Mouse (Mus musculus): ENCODE data around the gene Slc25a44. TPM values are rescaled to one million over a fixed set of nuclear protein-coding genes. Genes with fewer than 3 reads are reported as not detected.
A peak's percentile ranks its signal among the peaks of the same experiment; 100 is the strongest.

Gene Slc25a44
- polyA plus RNA-seq, 1 experiment from 2014 or later = 11.3 TPM

DNA sequence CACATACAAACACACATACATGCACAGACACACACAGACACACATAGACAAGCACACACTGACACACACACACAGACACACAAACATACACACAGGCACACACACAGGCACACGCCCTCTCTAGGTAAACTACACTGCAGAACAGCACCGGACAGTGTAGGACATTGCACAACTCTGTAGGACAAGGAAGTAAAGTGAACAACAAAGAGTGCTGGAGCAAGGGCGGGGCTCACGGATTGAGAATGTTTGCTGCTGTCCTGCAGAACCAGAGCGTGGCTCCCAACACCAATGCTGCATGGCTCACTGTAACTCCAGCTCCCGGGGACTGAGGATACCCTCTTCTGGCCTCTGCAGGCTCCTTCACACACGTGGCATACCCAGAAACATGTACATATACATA is 17.9 kb upstream of the Slc25a44 start:
- 32% methylated on average over 7 of the region's 7 CpGs for WGBS

GRCm38 (mm10) chr3:88442488-88442887 is 17.5 kb upstream of the Slc25a44 start:
- H3K9me3 ChIP-seq (ENCODE audit: low read length) = no peaks in the 10 kb centered on the region
- no peaks in the 10 kb centered on the region for H3K36me3 ChIP-seq (ENCODE audit: insufficient read depth, low read length)
- ATAC-seq = peak; percentile 11; the same call in 1 of the 2 replicates
- H3K9ac ChIP-seq (replicated peaks; ENCODE audit: low read depth) = no peak overlapping the region
- peak overlapping the region; percentile 9; the same call in 1 of the 2 replicates for H3K27ac ChIP-seq (ENCODE audit: low read length)
- 74% methylated on average over 12 of the region's 12 CpGs for WGBS
- no peak for DNase-seq (ENCODE audit: low spot score)
- no peak overlapping the region for H3K4me3 ChIP-seq (ENCODE audit: low read depth, low read length)
- H3K4me2 ChIP-seq (replicated peaks; ENCODE audit: low read depth, low read length) = no peak overlapping the region
- peaks cover 6% of the 10 kb centered on the region; the same call in 1 of the 2 replicates for H3K4me1 ChIP-seq (ENCODE audit: insufficient read depth, low read depth, low read length)
- TF ChIP-seq EP300 (IDR thresholded peaks at IDR 0.05) (no peak), CTCF (IDR thresholded peaks at IDR 0.05) (no peak)
- no peaks in the 10 kb centered on the region for H3K27me3 ChIP-seq (replicated peaks; ENCODE audit: insufficient read depth, low read length)

More for the DNA sequence above, 17.9 kb upstream of the Slc25a44 start:
- Histone ChIP-seq H3K4me1 (ENCODE audit: insufficient read depth, low read depth, low read length) (peaks cover 6% of the 10 kb centered on the region; the same call in 1 of the 2 replicates), H3K9ac (replicated peaks; ENCODE audit: low read depth) (no peak overlapping the region), H3K4me2 (replicated peaks; ENCODE audit: low read depth, low read length) (no peak overlapping the region), H3K27me3 (replicated peaks; ENCODE audit: insufficient read depth, low read length) (no peaks in the 10 kb centered on the region), H3K36me3 (ENCODE audit: insufficient read depth, low read length) (no peaks in the 10 kb centered on the region), H3K27ac (ENCODE audit: low read length) (peak overlapping the region; percentile 9; the same call in 1 of the 2 replicates), H3K9me3 (ENCODE audit: low read length) (no peaks in the 10 kb centered on the region), H3K4me3 (ENCODE audit: low read depth, low read length) (no peak overlapping the region)
- TF ChIP-seq CTCF (IDR thresholded peaks at IDR 0.05) (0 out of 2 replicates have a peak, but pooled peaks have one; percentile 16), EP300 (IDR thresholded peaks at IDR 0.05) (no peak)
- ATAC-seq (peak; percentile 85), DNase-seq (ENCODE audit: low spot score) (peak; percentile 86)

DNA sequence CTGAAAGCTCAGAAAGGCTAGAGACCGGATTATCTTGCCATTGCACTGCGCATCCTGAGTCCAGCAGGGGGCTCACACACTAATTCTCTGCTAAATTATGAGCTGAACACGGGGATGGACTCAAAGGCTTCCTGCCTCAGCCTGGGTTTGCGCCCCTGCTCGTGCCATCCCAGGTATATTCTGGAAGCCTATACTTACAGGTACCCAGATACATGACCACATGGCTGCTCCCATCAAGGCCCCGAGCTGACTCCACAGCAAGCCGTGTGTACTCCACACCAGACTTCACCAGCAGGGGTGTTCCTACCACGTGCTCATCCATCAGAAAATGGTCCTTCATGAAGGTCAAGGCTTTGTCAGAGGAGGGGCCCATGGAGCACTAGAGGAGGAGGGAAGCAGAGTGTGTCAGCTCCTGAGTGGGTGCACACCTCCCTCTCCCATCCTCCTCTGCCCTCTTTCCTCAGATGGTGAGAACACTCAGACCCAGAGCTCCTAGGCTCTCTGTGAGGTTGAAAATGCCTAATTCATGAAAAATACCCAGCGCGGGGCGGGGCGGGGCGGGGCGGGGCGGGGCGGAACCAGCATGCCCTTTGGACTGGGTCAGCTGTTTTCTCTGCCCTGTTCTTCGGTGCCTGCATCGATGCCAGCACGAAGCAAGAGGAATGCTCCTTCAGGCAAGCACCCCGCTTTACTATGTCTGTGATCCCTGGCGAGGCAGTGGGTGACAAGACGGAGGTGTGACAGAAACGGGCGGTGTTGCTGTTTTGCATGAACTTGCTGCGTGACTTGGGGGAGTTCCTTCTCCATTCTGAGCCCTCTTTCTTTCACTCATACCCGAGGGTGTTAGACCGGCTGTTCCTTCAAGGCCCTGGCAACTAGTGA is 15.8 kb upstream of the Slc25a44 start:
- H3K9ac ChIP-seq (replicated peaks; ENCODE audit: low read depth) = no peak overlapping the region
- no peaks in the 10 kb centered on the region for H3K36me3 ChIP-seq (ENCODE audit: insufficient read depth, low read length)
- peak overlapping the region; percentile 27 for H3K4me2 ChIP-seq (replicated peaks; ENCODE audit: low read depth, low read length)
- H3K9me3 ChIP-seq (ENCODE audit: low read length) = no peaks in the 10 kb centered on the region
- ATAC-seq (peak; percentile 16), DNase-seq (ENCODE audit: low spot score) (peak; percentile 56)
- peaks cover 6% of the 10 kb centered on the region; the same call in 1 of the 2 replicates for H3K4me1 ChIP-seq (ENCODE audit: insufficient read depth, low read depth, low read length)
- TF ChIP-seq EP300 (IDR thresholded peaks at IDR 0.05) = no peak
- TF ChIP-seq CTCF (IDR thresholded peaks at IDR 0.05) = peak; percentile 73
- no peak overlapping the region for H3K4me3 ChIP-seq (ENCODE audit: low read depth, low read length)
- no peak overlapping the region for H3K27ac ChIP-seq (ENCODE audit: low read length)
- no peaks in the 10 kb centered on the region for H3K27me3 ChIP-seq (replicated peaks; ENCODE audit: insufficient read depth, low read length)
- WGBS = 16% methylated on average over 27 of the region's 27 CpGs

DNA sequence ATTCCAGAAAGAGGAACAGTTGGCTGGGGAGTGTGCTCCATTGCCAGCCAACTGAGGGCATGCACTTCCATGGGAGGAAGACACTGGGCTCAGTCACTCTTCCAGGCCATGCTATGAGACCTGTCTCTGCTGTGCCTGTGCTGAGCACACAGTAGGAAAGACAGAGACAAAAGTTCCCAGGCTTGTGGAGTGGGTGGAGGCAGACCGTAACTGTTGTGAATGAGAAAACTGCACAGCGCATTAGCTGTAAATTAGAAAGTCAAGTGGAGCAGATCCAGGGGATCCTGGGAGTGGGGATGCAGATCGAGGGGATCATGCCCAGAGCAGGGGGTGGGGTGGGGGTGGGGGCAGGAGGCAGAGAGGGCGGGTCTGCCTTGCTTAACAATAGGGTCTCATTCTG is 14.6 kb upstream of the Slc25a44 start:
- Histone ChIP-seq H3K4me2 (replicated peaks; ENCODE audit: low read depth, low read length) (no peak overlapping the region), H3K27ac (ENCODE audit: low read length) (no peak overlapping the region), H3K36me3 (ENCODE audit: insufficient read depth, low read length) (no peaks in the 10 kb centered on the region), H3K9ac (replicated peaks; ENCODE audit: low read depth) (no peak overlapping the region), H3K4me3 (ENCODE audit: low read depth, low read length) (no peak overlapping the region), H3K27me3 (replicated peaks; ENCODE audit: insufficient read depth, low read length) (no peaks in the 10 kb centered on the region), H3K9me3 (ENCODE audit: low read length) (no peaks in the 10 kb centered on the region), H3K4me1 (ENCODE audit: insufficient read depth, low read depth, low read length) (peaks cover 6% of the 10 kb centered on the region; the same call in 1 of the 2 replicates)
- DNase-seq (ENCODE audit: low spot score) = no peak
- TF ChIP-seq CTCF (IDR thresholded peaks at IDR 0.05) (no peak), EP300 (IDR thresholded peaks at IDR 0.05) (no peak)
- WGBS = 70% methylated on average over 4 of the region's 4 CpGs
- ATAC-seq = no peak

DNA sequence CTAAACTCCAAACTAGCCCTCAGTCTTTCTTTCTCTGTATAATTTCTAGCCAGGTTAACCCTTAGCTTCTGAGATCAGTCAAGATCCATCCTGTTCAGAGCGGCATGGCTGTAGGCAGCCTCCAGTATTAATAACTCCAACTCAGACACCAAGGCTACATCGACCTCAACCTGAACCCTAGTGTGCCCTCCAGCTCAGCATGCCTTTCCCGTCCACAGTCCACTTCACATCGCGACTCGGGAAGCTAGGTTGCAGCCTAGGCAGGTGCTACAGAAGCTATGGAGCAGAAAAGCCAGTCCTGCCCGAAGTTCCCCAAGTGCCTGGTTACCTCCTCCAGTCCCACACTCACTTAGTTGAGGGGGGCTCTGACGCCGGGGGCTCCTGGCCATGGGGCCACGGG is 12.5 kb upstream of the Slc25a44 start:
- H3K27me3 ChIP-seq (replicated peaks; ENCODE audit: insufficient read depth, low read length) = no peaks in the 10 kb centered on the region
- H3K27ac ChIP-seq (ENCODE audit: low read length) = no peak overlapping the region
- no peak overlapping the region for H3K4me2 ChIP-seq (replicated peaks; ENCODE audit: low read depth, low read length)
- H3K4me1 ChIP-seq (ENCODE audit: insufficient read depth, low read depth, low read length) = peaks cover 6% of the 10 kb centered on the region; the same call in 1 of the 2 replicates
- no peak overlapping the region for H3K4me3 ChIP-seq (ENCODE audit: low read depth, low read length)
- no peak overlapping the region for H3K9ac ChIP-seq (replicated peaks; ENCODE audit: low read depth)
- H3K36me3 ChIP-seq (ENCODE audit: insufficient read depth, low read length) = no peaks in the 10 kb centered on the region
- no peak for ATAC-seq
- no peak for DNase-seq (ENCODE audit: low spot score)
- TF ChIP-seq CTCF (IDR thresholded peaks at IDR 0.05) (no peak), EP300 (IDR thresholded peaks at IDR 0.05) (no peak)
- 49% methylated on average over 10 of the region's 10 CpGs for WGBS
- H3K9me3 ChIP-seq (ENCODE audit: low read length) = no peaks in the 10 kb centered on the region

GRCm38 (mm10) chr3:88436395-88437201 is 11.7 kb upstream of the Slc25a44 start:
- Histone ChIP-seq H3K9me3 (ENCODE audit: low read length) (no peaks in the 10 kb centered on the region), H3K9ac (replicated peaks; ENCODE audit: low read depth) (no peak overlapping the region), H3K4me2 (replicated peaks; ENCODE audit: low read depth, low read length) (peak overlapping the region; percentile 47), H3K36me3 (ENCODE audit: insufficient read depth, low read length) (no peaks in the 10 kb centered on the region), H3K27me3 (replicated peaks; ENCODE audit: insufficient read depth, low read length) (no peaks in the 10 kb centered on the region), H3K27ac (ENCODE audit: low read length) (no peak overlapping the region), H3K4me1 (ENCODE audit: insufficient read depth, low read depth, low read length) (peaks cover 6% of the 10 kb centered on the region; the same call in 1 of the 2 replicates), H3K4me3 (ENCODE audit: low read depth, low read length) (peak overlapping the region; percentile 6; the same call in 1 of the 2 replicates)
- DNase-seq (ENCODE audit: low spot score) (peak; percentile 65), ATAC-seq (peak; percentile 77)
- TF ChIP-seq EP300 (IDR thresholded peaks at IDR 0.05) (no peak), CTCF (IDR thresholded peaks at IDR 0.05) (peak; percentile 67)
- 10% methylated on average over 29 of the region's 29 CpGs for WGBS

All from lung, postnatal 0 days (tissue).